Mouse (Mus musculus) 416B (cell line): Measurements from ENCODE around the gene Scnn1g.

ENCODE experiments used
- DNase-seq: peaks from one replicate; pipeline ENCODE4 v3.0.0; 2011; ENCODE audit warnings: low read depth

Scnn1g gene

GRCm38 (mm10) chr7:121778553-121778952 lies 44.3 kb downstream of the Scnn1g start:
- DNase-seq: no peak

- DNase-seq: no peak
Measured at GRCm38 (mm10) chr7:121778980-121779379, 44.7 kb downstream of the Scnn1g start.

GRCm38 (mm10) chr7:121779409-121779808 lies 45.1 kb downstream of the Scnn1g start:
- no peak for DNase-seq

- DNase-seq: no peak
Measured at GRCm38 (mm10) chr7:121782188-121782909, 48.1 kb downstream of the Scnn1g start.

GRCm38 (mm10) chr7:121785651-121786228 lies 51.5 kb downstream of the Scnn1g start:
- no peak for DNase-seq

GRCm38 (mm10) chr7:121797781-121798180 lies 63.5 kb downstream of the Scnn1g start:
- no peak for DNase-seq

GRCm38 (mm10) chr7:121802471-121802870 lies 68.2 kb downstream of the Scnn1g start:
- DNase-seq: no peak

GRCm38 (mm10) chr7:121803011-121803410 lies 68.7 kb downstream of the Scnn1g start:
- DNase-seq: no peak

- DNase-seq: no peak
Measured at GRCm38 (mm10) chr7:121805811-121806496, 71.7 kb downstream of the Scnn1g start.

GRCm38 (mm10) chr7:121807726-121808580 lies 73.7 kb downstream of the Scnn1g start:
- DNase-seq: no peak
